Mouse (Mus musculus) heart, adult 2 months (tissue): Measurements from ENCODE around the gene Lmtk2.

Experiments
- CTCF ChIP-seq: fragments of 200-600 bp; IDR thresholded peaks from 2 replicates; pipeline ENCODE4 v1.8.1; 2022; ENCODE audit warnings: antibody characterized with exemption, mild to moderate bottlenecking, moderate library complexity
- POLR2A ChIP-seq: fragments of 200-500 bp; IDR thresholded peaks from 2 replicates; pipeline ENCODE4 v1.6.1; 2011; ENCODE audit warnings: mild to moderate bottlenecking, low read depth, low read length, control low read depth; ENCODE audit not compliant: insufficient read depth

DNA sequence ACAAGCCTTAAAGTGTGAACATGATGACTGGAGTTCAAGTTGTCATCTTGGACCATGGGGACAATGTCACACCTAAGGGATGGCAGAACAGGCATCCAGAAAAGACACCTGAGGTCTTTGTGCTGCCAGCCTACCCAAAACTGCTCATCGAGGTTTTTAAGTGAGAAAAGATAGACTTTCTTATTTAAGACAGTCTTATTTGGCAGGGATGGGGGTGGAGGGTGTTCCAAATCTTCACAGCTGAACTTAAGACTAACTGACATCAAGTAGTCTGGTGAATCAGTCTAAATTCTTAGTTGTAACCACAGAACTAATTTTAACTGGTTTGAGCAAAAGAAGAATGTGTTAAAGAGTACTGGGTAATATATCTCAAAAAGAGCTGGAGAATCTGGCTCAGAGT lies 22.7 kb upstream of the Lmtk2 start:
- no peak for TF ChIP-seq POLR2A
- TF ChIP-seq CTCF: no peak
